Mouse (Mus musculus) lung, embryonic 16.5 days (tissue): ENCODE measurements around the gene Scfd2. TPM values are rescaled to one million over a fixed set of nuclear protein-coding genes. Genes with fewer than 3 reads are reported as not detected.

ENCODE experiments used
- ATAC-seq: fragments of 200-750 bp; cut with Nextera tagmentation; 2 replicates; pipeline ENCODE4 v1.8.0; 2017; ENCODE audit warnings: low read depth, mild to moderate bottlenecking, moderate library complexity
- H3K27ac ChIP-seq: fragments of 300-500 bp; sonication (generic); 2 replicates; pipeline ENCODE4 v1.5.1; 2014; ENCODE audit warnings: mild to moderate bottlenecking, control low read depth, low read length
- H3K27me3 ChIP-seq: fragments of 300-500 bp; sonication (generic); 2 replicates; pipeline ENCODE4 v1.6.1; 2014; ENCODE audit warnings: low read depth, low read length, mixed read lengths; ENCODE audit not compliant: control insufficient read depth, insufficient read depth
- H3K36me3 ChIP-seq: fragments of 300-500 bp; sonication (generic); 2 replicates; pipeline ENCODE4 v1.6.1; 2014; ENCODE audit warnings: low read length; ENCODE audit not compliant: control insufficient read depth, insufficient read depth
- H3K4me1 ChIP-seq: fragments of 300-500 bp; sonication (generic); replicated peaks from 2 replicates; pipeline ENCODE4 v1.6.1; 2014; ENCODE audit warnings: low read length, mixed read lengths; ENCODE audit not compliant: control insufficient read depth, insufficient read depth
- H3K4me2 ChIP-seq: fragments of 300-500 bp; sonication (generic); 2 replicates; pipeline ENCODE4 v1.6.1; 2014; ENCODE audit warnings: low read depth, low read length, control low read depth
- H3K4me3 ChIP-seq: fragments of 300-500 bp; sonication (generic); 2 replicates; pipeline ENCODE4 v1.5.1; 2014; ENCODE audit warnings: mild to moderate bottlenecking, low read length, control low read depth
- H3K9ac ChIP-seq: fragments of 300-500 bp; sonication (generic); 2 replicates; pipeline ENCODE4 v1.6.1; 2014; ENCODE audit warnings: low read length, control low read depth
- H3K9me3 ChIP-seq: fragments of 300-500 bp; sonication (generic); 2 replicates; pipeline ENCODE4 v1.6.1; 2016; ENCODE audit warnings: low read length; ENCODE audit not compliant: control insufficient read depth
- WGBS: fragments of 180-500 bp; shearing (Covaris S2); extraction: QIAGEN DNeasy Blood & Tissue Kit; methylation state at CpG from one replicate; pipeline ENCODE4 v1.1.7; 2014; 5-methylcytosine and 5-hydroxymethylcytosine counted together
- polyA plus RNA-seq: library from polyadenylated mRNA; unstranded; fragments of >200 nt; fragmentation: Nextera tagmentation; extraction: Ambion mirVana; gene quantifications from 2 replicates; pipeline ENCODE4 v1.2.1, GENCODE M21; 2015

Scfd2 gene
- polyA plus RNA-seq, 1 experiment from 2014 or later, result 19.1 TPM

DNA sequence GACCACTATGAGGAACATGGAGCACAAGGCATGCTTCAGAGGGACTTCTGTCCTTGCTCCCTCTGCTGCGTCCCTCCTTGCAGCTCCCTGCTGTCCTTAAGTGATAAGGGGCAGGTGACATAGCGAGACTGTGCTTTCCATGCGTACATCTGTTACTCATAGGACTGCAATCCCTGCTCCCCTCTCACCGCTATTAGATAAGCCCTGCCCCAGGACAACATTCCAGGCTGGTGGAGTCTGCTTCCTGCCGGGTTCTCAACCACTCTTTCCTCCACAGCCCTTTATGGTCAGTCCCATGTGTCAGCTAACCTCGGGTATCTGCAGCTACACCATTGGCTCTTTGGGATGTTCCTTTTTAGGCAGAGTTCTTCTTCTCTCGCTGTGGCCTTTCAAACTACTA, 323.1 kb downstream of the Scfd2 start:
- Histone ChIP-seq H3K9me3 (no peaks in the 10 kb centered on the region), H3K4me2 (no peak overlapping the region), H3K4me3 (no peak overlapping the region), H3K4me1 (peaks cover 32% of the 10 kb centered on the region), H3K27me3 (no peaks in the 10 kb centered on the region), H3K9ac (no peak overlapping the region), H3K27ac (no peak overlapping the region), H3K36me3 (no peaks in the 10 kb centered on the region)
- WGBS, result 40% methylated on average over 7 of the region's 7 CpGs
- no peak for ATAC-seq

DNA sequence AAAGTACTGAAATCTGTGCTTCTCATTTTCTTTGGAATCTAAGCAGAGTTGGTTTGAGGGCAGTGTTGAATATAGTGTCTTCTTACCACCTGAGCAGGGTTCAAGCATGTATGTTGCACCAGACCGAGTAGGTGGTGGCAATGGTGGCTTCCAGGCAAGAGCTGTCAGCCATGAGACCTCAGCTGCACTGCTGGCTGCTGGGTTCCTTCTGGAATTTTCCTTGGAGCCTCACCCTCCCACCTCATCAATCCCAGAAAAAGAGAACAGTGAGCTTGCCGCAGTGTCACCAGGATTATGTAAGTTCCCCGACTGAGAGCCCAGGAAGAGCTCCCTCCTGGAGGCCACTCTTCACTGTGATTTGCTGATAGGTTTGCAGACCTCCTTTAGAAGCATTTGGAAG, 324.4 kb downstream of the Scfd2 start:
- H3K4me1 ChIP-seq, result peaks cover 32% of the 10 kb centered on the region
- no peaks in the 10 kb centered on the region for H3K27me3 ChIP-seq
- no peak overlapping the region for H3K9ac ChIP-seq
- no peak overlapping the region for H3K4me3 ChIP-seq
- no peak overlapping the region for H3K4me2 ChIP-seq
- H3K36me3 ChIP-seq, result no peaks in the 10 kb centered on the region
- ATAC-seq, result no peak
- H3K27ac ChIP-seq, result no peak overlapping the region
- 50% methylated on average over 3 of the region's 3 CpGs for WGBS
- H3K9me3 ChIP-seq, result no peaks in the 10 kb centered on the region

DNA sequence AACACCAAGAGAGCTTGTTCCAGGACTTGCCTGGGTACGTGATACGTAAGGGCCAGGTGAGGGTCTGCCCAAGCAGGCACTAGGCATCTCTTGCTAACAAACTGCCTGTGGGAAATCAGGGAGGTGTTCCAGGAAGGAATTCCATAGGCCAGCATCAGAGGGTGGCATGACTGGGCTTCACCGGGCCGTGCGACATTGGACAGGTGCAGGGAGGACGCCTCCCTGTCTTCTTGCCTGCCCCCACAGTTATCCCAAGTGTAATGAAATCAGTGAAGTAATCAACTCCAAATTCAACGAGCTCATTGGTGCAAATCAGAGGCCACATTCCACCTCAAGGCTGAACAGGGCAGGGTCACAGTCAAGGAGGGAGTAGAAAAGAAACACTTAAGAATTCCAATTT, 324.9 kb downstream of the Scfd2 start:
- Histone ChIP-seq H3K4me2 (no peak overlapping the region), H3K4me1 (peaks cover 27% of the 10 kb centered on the region), H3K9me3 (no peaks in the 10 kb centered on the region), H3K27ac (no peak overlapping the region), H3K27me3 (no peaks in the 10 kb centered on the region), H3K4me3 (no peak overlapping the region), H3K36me3 (no peaks in the 10 kb centered on the region), H3K9ac (no peak overlapping the region)
- WGBS, result 81% methylated on average over 7 of the region's 7 CpGs
- no peak for ATAC-seq

DNA sequence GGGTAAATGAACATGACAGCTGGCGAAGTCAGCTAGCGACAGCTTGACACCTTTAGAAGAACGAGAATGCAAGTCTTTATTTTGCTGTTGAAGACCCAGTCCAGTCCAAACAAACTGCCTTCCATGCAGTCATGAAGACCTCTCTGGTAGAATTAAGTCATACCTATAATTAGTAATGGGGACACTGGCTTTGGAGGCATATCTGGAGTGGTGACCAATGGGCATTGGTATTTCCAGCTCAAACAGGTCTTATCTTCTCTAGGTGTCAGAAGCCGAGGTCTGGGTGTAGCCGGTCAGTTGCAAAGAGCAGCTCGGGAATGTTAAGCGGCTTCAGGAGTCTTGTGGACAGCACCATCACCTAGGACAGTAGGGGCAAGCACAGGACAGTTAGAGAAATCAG, 325.5 kb downstream of the Scfd2 start:
- Histone ChIP-seq H3K27ac (no peak overlapping the region), H3K4me2 (no peak overlapping the region), H3K9ac (no peak overlapping the region), H3K4me1 (peaks cover 20% of the 10 kb centered on the region), H3K36me3 (no peaks in the 10 kb centered on the region), H3K4me3 (no peak overlapping the region), H3K9me3 (no peaks in the 10 kb centered on the region), H3K27me3 (no peaks in the 10 kb centered on the region)
- 59% methylated on average over 7 of the region's 7 CpGs for WGBS
- ATAC-seq, result no peak

DNA sequence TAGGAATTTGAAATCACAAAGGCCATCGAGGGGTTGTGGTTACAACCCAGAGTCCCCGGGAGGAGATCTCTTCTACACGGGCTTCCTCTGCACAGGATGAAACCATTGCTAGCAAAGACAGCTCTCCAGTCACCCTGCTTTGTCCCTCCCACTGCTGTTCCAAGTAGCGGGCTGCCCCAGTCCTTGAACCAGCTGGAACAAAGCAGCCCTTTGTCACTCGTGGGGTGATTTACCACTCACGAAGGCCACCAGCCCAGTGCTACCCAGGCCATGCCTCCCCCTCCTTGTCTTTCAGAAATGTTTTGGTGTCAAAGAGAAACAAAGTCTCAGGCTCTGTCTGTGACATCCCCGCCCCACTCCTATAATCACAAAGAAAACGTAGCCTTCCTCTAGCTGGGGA, 326.1 kb downstream of the Scfd2 start:
- Histone ChIP-seq H3K4me3 (no peak overlapping the region), H3K27ac (no peak overlapping the region), H3K4me1 (peaks cover 18% of the 10 kb centered on the region), H3K27me3 (no peaks in the 10 kb centered on the region), H3K9ac (0 out of 2 replicates have a peak overlapping the region, but pooled peaks have one; percentile 1), H3K4me2 (no peak overlapping the region), H3K9me3 (no peaks in the 10 kb centered on the region), H3K36me3 (no peaks in the 10 kb centered on the region)
- ATAC-seq, result no peak
- 28% methylated on average over 8 of the region's 8 CpGs for WGBS

DNA sequence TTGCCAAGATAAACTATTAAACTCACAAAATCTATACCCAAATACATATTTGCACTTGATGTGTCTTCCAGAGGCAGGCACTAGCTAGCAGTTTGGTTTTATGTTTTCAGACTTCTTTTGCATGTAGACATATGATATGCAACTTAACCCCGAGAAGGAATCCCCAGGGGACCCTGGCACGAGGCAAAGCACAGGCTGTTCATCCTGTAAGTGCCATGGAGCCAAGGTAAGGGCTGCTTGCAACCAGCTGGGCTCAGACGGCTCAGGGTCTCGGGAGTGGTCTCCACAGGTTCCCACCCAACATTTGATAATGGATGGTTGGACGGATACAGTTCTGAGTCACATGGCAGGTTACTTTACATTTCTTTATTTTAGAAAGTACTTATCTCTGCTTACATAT, 327.1 kb downstream of the Scfd2 start:
- no peaks in the 10 kb centered on the region for H3K27me3 ChIP-seq
- H3K4me2 ChIP-seq, result no peak overlapping the region
- H3K27ac ChIP-seq, result no peak overlapping the region
- H3K4me3 ChIP-seq, result no peak overlapping the region
- WGBS, result 72% methylated on average over 5 of the region's 5 CpGs
- H3K4me1 ChIP-seq, result peaks cover 22% of the 10 kb centered on the region
- ATAC-seq, result no peak
- no peaks in the 10 kb centered on the region for H3K9me3 ChIP-seq
- peaks cover 7% of the 10 kb centered on the region for H3K36me3 ChIP-seq
- H3K9ac ChIP-seq, result no peak overlapping the region

DNA sequence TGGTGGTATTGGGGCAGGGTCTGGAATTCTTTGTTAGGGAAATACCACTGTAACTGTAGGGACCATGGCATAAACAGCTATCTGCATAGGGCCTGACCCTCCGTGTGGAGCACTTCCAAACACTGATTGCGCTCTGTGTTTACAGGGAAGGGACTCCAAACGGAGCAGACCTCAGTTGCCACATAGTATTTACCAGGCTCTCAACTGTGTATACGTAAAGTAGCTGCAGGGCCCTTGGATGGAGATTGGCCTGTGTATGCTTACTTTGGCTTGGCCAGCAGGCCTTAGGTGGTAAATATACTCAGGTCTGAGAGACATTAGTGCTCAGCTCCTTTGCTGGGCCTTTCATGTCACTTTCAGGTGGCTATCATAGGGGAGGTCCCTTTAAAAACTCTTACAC, 329.0 kb downstream of the Scfd2 start:
- Histone ChIP-seq H3K9me3 (no peaks in the 10 kb centered on the region), H3K27ac (no peak overlapping the region), H3K4me1 (peaks cover 38% of the 10 kb centered on the region), H3K4me2 (no peak overlapping the region), H3K27me3 (no peaks in the 10 kb centered on the region), H3K9ac (no peak overlapping the region), H3K4me3 (no peak overlapping the region), H3K36me3 (peaks cover 22% of the 10 kb centered on the region)
- WGBS, result 60% methylated on average over 4 of the region's 4 CpGs
- ATAC-seq, result no peak

DNA sequence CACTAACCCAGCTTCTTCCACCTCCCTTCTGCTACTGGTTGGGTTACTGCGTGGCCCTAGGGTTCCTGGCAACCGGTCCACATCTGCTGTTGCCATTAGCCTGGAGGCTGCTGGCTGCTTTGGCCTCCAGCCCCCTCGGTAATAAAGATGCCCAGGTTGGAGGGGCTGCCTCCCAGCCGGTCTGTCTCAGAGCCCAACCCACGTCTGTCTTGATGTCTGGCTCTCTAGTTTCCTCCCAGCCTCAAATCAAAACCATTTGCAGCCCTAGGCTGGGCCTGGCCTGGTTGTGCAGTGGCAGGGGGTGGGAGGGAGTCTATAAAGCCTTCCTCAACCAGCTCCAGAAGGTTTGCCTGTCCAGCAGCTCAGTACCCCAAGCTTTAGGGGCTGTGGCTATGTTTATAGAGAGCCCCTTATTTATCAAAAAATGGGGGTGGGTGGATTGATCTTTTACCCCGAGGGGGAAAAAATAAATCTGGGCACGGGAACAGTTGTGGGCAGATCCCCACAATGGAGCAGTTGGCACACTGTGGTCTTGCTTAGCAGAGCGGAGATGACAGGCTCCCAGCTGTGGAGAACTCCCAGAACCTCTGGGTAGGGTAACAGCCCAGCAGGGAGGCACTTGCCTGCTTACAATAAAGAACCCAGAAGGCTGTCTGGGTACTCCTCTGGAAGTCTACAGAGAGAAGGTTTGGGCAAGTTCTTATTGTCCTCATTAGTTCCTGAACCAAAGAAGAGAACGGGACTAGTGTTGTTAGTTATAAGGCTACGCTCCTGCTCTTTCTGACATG, 329.8 kb downstream of the Scfd2 start:
- H3K4me2 ChIP-seq, result no peak overlapping the region
- no peak overlapping the region for H3K4me3 ChIP-seq
- peaks cover 24% of the 10 kb centered on the region for H3K36me3 ChIP-seq
- H3K9me3 ChIP-seq, result no peaks in the 10 kb centered on the region
- H3K27me3 ChIP-seq, result no peaks in the 10 kb centered on the region
- peaks cover 33% of the 10 kb centered on the region for H3K4me1 ChIP-seq
- H3K9ac ChIP-seq, result no peak overlapping the region
- 67% methylated on average over 10 of the region's 10 CpGs for WGBS
- ATAC-seq, result no peak
- H3K27ac ChIP-seq, result peak overlapping the region; percentile 59

DNA sequence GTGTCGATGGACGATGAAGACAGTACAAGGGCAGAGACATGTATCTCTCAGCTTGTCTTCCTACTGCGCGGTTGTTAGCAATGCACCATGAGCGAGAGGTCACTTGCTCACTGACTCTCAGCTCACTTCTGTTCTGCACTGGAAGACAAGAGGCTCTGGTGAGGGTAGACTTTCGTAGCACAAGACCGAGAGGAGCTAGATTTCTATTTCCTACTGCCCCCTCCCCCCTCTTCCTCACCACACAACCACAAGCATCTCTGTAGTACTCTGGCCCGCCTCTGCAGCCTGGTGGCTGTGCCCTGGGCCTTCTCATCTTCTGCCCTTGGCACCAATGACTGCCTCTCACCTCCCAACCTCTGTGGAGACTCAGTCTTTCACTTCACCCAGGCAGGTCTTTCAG, 331.1 kb downstream of the Scfd2 start:
- H3K36me3 ChIP-seq, result peaks cover 27% of the 10 kb centered on the region
- no peaks in the 10 kb centered on the region for H3K27me3 ChIP-seq
- H3K27ac ChIP-seq, result peak overlapping the region; percentile 59; the same call in 1 of the 2 replicates
- H3K4me2 ChIP-seq, result no peak overlapping the region
- ATAC-seq, result no peak
- peaks cover 29% of the 10 kb centered on the region for H3K4me1 ChIP-seq
- H3K4me3 ChIP-seq, result no peak overlapping the region
- no peak overlapping the region for H3K9ac ChIP-seq
- 57% methylated on average over 8 of the region's 8 CpGs for WGBS
- H3K9me3 ChIP-seq, result no peaks in the 10 kb centered on the region
